Mouse (Mus musculus) erythroblast, adult 5-6 weeks (primary cell): ENCODE data around the gene 3300002I08Rik. TPM values are rescaled to one million over a fixed set of nuclear protein-coding genes. Genes with fewer than 3 reads are reported as not detected.
A peak's percentile ranks its signal among the peaks of the same experiment; 100 is the strongest.
"Not testable (repeated sequence)": the region's sequence is repeated elsewhere in the genome, so short reads cannot be mapped to it uniquely, and the experiment has no call there.

Source experiments
- ATAC-seq: replicated peaks from 2 replicates; pipeline ENCODE4 v1.8.0; 2016; ENCODE audit warnings: moderate number of reproducible peaks, mild to moderate bottlenecking, moderate TSS enrichment, inconsistent platforms; ENCODE audit not compliant: poor library complexity, low FRiP score, severe bottlenecking
- total RNA-seq, 2 experiments: library from RNA; stranded (forward) in 1 of 2; stranded (reverse) in 1 of 2; fragments of 150-400 nt in 1 of 2; fragments of 200-764, 138-1000 nt in 1 of 2; gene quantifications; 2 replicates each; pipeline versions ENCODE4 v1.2.3 to v1.2.4; 2015 to 2017; ENCODE audit warnings: low replicate concordance in 2 of 2

Gene 3300002I08Rik
- total RNA-seq (2015; ENCODE audit: low replicate concordance), result not detected in 2 replicates
- not detected in 2 replicates for total RNA-seq (2017; ENCODE audit: low replicate concordance)

GRCm38 (mm10) chr2:150362113-150362877, at the start of gene 3300002I08Rik:
3300002I08Rik (minus strand) TSS chr2:150362765.
- ATAC-seq, result not testable (repeated sequence)

GRCm38 (mm10) chr2:150412146-150412545, 49.6 kb upstream of the 3300002I08Rik start:
- not testable (repeated sequence) for ATAC-seq

GRCm38 (mm10) chr2:150390198-150390597, 27.6 kb upstream of the 3300002I08Rik start:
- ATAC-seq, result no peak

GRCm38 (mm10) chr2:150385553-150386106, 23.1 kb upstream of the 3300002I08Rik start:
- ATAC-seq, result peak; percentile 70

GRCm38 (mm10) chr2:150362878-150363229, 289 bp upstream of the 3300002I08Rik start:
- no peak for ATAC-seq

GRCm38 (mm10) chr2:150357136-150357535, 5.4 kb downstream of the 3300002I08Rik start:
- ATAC-seq, result not testable (repeated sequence)

GRCm38 (mm10) chr2:150323402-150323801, 39.2 kb downstream of the 3300002I08Rik start, which contains the start of gene Gm10130:
Gm10130 (plus strand) TSS chr2:150323702.
- no peak for ATAC-seq

GRCm38 (mm10) chr2:150318973-150319372, 43.6 kb downstream of the 3300002I08Rik start:
- ATAC-seq, result no peak

- ATAC-seq, result no peak
These were observed 46.4 kb downstream of the 3300002I08Rik start for GRCm38 (mm10) chr2:150316140-150316539.

GRCm38 (mm10) chr2:150310952-150311884, 51.3 kb downstream of the 3300002I08Rik start:
- ATAC-seq, result peak; percentile 96

GRCm38 (mm10) chr2:150307183-150307773, 55.3 kb downstream of the 3300002I08Rik start:
- ATAC-seq, result no peak

- no peak for ATAC-seq
These were observed 63.5 kb downstream of the 3300002I08Rik start for GRCm38 (mm10) chr2:150299096-150299495.

- no peak for ATAC-seq
These were observed 68.9 kb downstream of the 3300002I08Rik start for GRCm38 (mm10) chr2:150293669-150294068.

Other genes with a start within 250 kb of the 3300002I08Rik start
- gene Zfp120, start 226.1 kb downstream of the 3300002I08Rik start, total RNA-seq (2015; ENCODE audit: low replicate concordance), result 2.1 and 4.6 TPM in 2 replicates
- gene Zfp120, start 226.1 kb downstream of the 3300002I08Rik start, total RNA-seq (2017; ENCODE audit: low replicate concordance), result 6.4 and 6.8 TPM in 2 replicates
- gene Gm10770, start 183.1 kb downstream of the 3300002I08Rik start, total RNA-seq (2015; ENCODE audit: low replicate concordance), result not detected in 2 replicates
- gene Gm10770, start 183.1 kb downstream of the 3300002I08Rik start, total RNA-seq (2017; ENCODE audit: low replicate concordance), result not detected in 2 replicates
- not detected in 2 replicates for gene Gm14139, start 181.0 kb downstream of the 3300002I08Rik start, total RNA-seq (2015; ENCODE audit: low replicate concordance)
- not detected in 2 replicates for gene Gm14139, start 181.0 kb downstream of the 3300002I08Rik start, total RNA-seq (2017; ENCODE audit: low replicate concordance)
- 0.19 and 0.42 TPM in 2 replicates for gene Zfp937, start 144.7 kb downstream of the 3300002I08Rik start, total RNA-seq (2015; ENCODE audit: low replicate concordance)
- 0.42 and 0.43 TPM in 2 replicates for gene Zfp937, start 144.7 kb downstream of the 3300002I08Rik start, total RNA-seq (2017; ENCODE audit: low replicate concordance)
- gene Gm21994, start 107.2 kb downstream of the 3300002I08Rik start, total RNA-seq (2015; ENCODE audit: low replicate concordance), result 2.1 TPM in 1 of 2 replicates, not detected in the other
- 0.98 and 5.1 TPM in 2 replicates for gene Gm21994, start 107.2 kb downstream of the 3300002I08Rik start, total RNA-seq (2017; ENCODE audit: low replicate concordance)
- gene Gm14124, start 105.2 kb downstream of the 3300002I08Rik start, total RNA-seq (2015; ENCODE audit: low replicate concordance), result not detected in 2 replicates
- not detected in 2 replicates for gene Gm14124, start 105.2 kb downstream of the 3300002I08Rik start, total RNA-seq (2017; ENCODE audit: low replicate concordance)
- not detected in 2 replicates for gene Gm10130, start 39.1 kb downstream of the 3300002I08Rik start, total RNA-seq (2015; ENCODE audit: low replicate concordance)
- 12.0 TPM in 1 of 2 replicates, not detected in the other for gene Gm10130, start 39.1 kb downstream of the 3300002I08Rik start, total RNA-seq (2017; ENCODE audit: low replicate concordance)
- 1.5 and 2.5 TPM in 2 replicates for gene Zfp442, start 88.7 kb upstream of the 3300002I08Rik start, total RNA-seq (2015; ENCODE audit: low replicate concordance)
- gene Zfp442, start 88.7 kb upstream of the 3300002I08Rik start, total RNA-seq (2017; ENCODE audit: low replicate concordance), result 0.09 and 0.42 TPM in 2 replicates
- not detected in 2 replicates for gene Zfp345, start 122.3 kb upstream of the 3300002I08Rik start, total RNA-seq (2015; ENCODE audit: low replicate concordance)
- not detected in 2 replicates for gene Zfp345, start 122.3 kb upstream of the 3300002I08Rik start, total RNA-seq (2017; ENCODE audit: low replicate concordance)
- 45.9 and 54.5 TPM in 2 replicates for gene Cst7, start 207.7 kb upstream of the 3300002I08Rik start, total RNA-seq (2015; ENCODE audit: low replicate concordance)
- 40.1 and 48.2 TPM in 2 replicates for gene Cst7, start 207.7 kb upstream of the 3300002I08Rik start, total RNA-seq (2017; ENCODE audit: low replicate concordance)
- 3.6 and 15.9 TPM in 2 replicates for gene Apmap, start 245.8 kb upstream of the 3300002I08Rik start, total RNA-seq (2015; ENCODE audit: low replicate concordance)
- gene Apmap, start 245.8 kb upstream of the 3300002I08Rik start, total RNA-seq (2017; ENCODE audit: low replicate concordance), result 14.1 and 20.7 TPM in 2 replicates